Mouse (Mus musculus): ENCODE results near the gene Vegfa. TPM values are rescaled to one million over a fixed set of nuclear protein-coding genes. Genes with fewer than 3 reads are reported as not detected.

Gene Vegfa
- polyA plus RNA-seq, 1 experiment from 2014 or later = 4.7 TPM

DNA sequence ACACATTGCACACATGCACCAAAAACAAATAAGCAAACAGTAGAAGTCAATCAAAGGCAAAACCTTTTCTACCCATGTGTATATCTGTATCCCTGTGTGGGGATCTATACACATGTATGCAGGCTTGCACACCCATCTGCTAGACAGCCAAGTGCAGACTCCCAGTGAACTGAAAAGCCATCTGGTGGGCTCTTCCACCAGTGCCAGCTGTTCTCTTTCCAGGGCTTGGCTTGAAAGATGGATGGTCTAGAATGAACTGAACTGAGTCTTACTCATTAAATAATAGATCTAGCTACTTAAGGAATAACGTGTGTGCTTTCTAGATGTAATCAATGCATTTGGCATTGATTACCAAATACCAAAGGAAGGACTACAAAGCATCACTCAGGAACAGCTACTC is 50.3 kb downstream of the Vegfa start:
- WGBS = 83% methylated on average over 1 of the region's 1 CpGs
- no peak overlapping the region for H3K27ac ChIP-seq (ENCODE audit: low read length)
- no peaks in the 10 kb centered on the region for H3K27me3 ChIP-seq (ENCODE audit: control insufficient read depth, insufficient read depth, low read depth, low read length)
- no peak overlapping the region for H3K4me2 ChIP-seq (ENCODE audit: low read length)
- no peaks in the 10 kb centered on the region for H3K9me3 ChIP-seq (replicated peaks; ENCODE audit: control insufficient read depth, low read length, poor library complexity, severe bottlenecking)
- no peak for ATAC-seq
- H3K9ac ChIP-seq (ENCODE audit: low read depth, low read length) = no peak overlapping the region
- H3K36me3 ChIP-seq (ENCODE audit: control insufficient read depth, insufficient read depth, low read length) = no peaks in the 10 kb centered on the region
- H3K4me1 ChIP-seq (ENCODE audit: control insufficient read depth, insufficient read depth, low read length) = no peaks in the 10 kb centered on the region
- H3K4me3 ChIP-seq (ENCODE audit: low read depth, low read length) = no peak overlapping the region

- ATAC-seq = no peak
- H3K27me3 ChIP-seq (ENCODE audit: control insufficient read depth, insufficient read depth, low read depth, low read length) = no peaks in the 10 kb centered on the region
- H3K4me3 ChIP-seq (ENCODE audit: low read depth, low read length) = no peak overlapping the region
- H3K36me3 ChIP-seq (ENCODE audit: control insufficient read depth, insufficient read depth, low read length) = no peaks in the 10 kb centered on the region
- 83% methylated on average over 10 of the region's 10 CpGs for WGBS
- no peaks in the 10 kb centered on the region for H3K4me1 ChIP-seq (ENCODE audit: control insufficient read depth, insufficient read depth, low read length)
- no peaks in the 10 kb centered on the region for H3K9me3 ChIP-seq (replicated peaks; ENCODE audit: control insufficient read depth, low read length, poor library complexity, severe bottlenecking)
- H3K9ac ChIP-seq (ENCODE audit: low read depth, low read length) = no peak overlapping the region
- H3K27ac ChIP-seq (ENCODE audit: low read length) = no peak overlapping the region
- no peak overlapping the region for H3K4me2 ChIP-seq (ENCODE audit: low read length)
These were observed 53.0 kb downstream of the Vegfa start for GRCm38 (mm10) chr17:45979025-45979805.

- no peak overlapping the region for H3K9ac ChIP-seq (ENCODE audit: low read depth, low read length)
- no peak overlapping the region for H3K4me3 ChIP-seq (ENCODE audit: low read depth, low read length)
- no peak overlapping the region for H3K27ac ChIP-seq (ENCODE audit: low read length)
- ATAC-seq = no peak
- no peaks in the 10 kb centered on the region for H3K36me3 ChIP-seq (ENCODE audit: control insufficient read depth, insufficient read depth, low read length)
- WGBS = 87% methylated on average over 7 of the region's 7 CpGs
- no peaks in the 10 kb centered on the region for H3K27me3 ChIP-seq (ENCODE audit: control insufficient read depth, insufficient read depth, low read depth, low read length)
- no peaks in the 10 kb centered on the region for H3K9me3 ChIP-seq (replicated peaks; ENCODE audit: control insufficient read depth, low read length, poor library complexity, severe bottlenecking)
- H3K4me2 ChIP-seq (ENCODE audit: low read length) = no peak overlapping the region
- no peaks in the 10 kb centered on the region for H3K4me1 ChIP-seq (ENCODE audit: control insufficient read depth, insufficient read depth, low read length)
These were observed 57.7 kb downstream of the Vegfa start for GRCm38 (mm10) chr17:45974461-45974860.

DNA sequence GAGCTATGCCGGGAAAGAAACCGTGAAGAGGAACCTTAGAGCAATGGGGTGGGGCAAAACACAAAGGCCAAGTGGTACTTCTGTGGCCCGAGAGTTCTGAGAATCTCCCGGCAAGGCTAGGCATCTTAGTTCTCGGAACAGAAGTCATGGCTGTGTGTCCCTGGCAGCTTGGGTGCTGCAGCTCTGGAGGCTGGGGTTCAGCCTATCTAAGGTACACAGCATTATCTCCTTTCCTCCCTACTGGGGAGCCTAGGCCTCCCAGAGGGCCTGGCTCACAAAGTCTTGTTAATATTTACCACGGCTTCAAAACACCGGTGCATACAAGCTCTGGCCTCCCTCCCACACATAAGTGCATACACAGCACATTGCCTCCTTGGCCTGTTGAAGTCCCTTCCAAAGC is 59.0 kb downstream of the Vegfa start:
- H3K36me3 ChIP-seq (ENCODE audit: control insufficient read depth, insufficient read depth, low read length) = no peaks in the 10 kb centered on the region
- no peak for ATAC-seq
- no peak overlapping the region for H3K4me3 ChIP-seq (ENCODE audit: low read depth, low read length)
- no peaks in the 10 kb centered on the region for H3K27me3 ChIP-seq (ENCODE audit: control insufficient read depth, insufficient read depth, low read depth, low read length)
- no peaks in the 10 kb centered on the region for H3K4me1 ChIP-seq (ENCODE audit: control insufficient read depth, insufficient read depth, low read length)
- H3K27ac ChIP-seq (ENCODE audit: low read length) = no peak overlapping the region
- no peak overlapping the region for H3K4me2 ChIP-seq (ENCODE audit: low read length)
- H3K9ac ChIP-seq (ENCODE audit: low read depth, low read length) = no peak overlapping the region
- 90% methylated on average over 7 of the region's 7 CpGs for WGBS
- H3K9me3 ChIP-seq (replicated peaks; ENCODE audit: control insufficient read depth, low read length, poor library complexity, severe bottlenecking) = no peaks in the 10 kb centered on the region

DNA sequence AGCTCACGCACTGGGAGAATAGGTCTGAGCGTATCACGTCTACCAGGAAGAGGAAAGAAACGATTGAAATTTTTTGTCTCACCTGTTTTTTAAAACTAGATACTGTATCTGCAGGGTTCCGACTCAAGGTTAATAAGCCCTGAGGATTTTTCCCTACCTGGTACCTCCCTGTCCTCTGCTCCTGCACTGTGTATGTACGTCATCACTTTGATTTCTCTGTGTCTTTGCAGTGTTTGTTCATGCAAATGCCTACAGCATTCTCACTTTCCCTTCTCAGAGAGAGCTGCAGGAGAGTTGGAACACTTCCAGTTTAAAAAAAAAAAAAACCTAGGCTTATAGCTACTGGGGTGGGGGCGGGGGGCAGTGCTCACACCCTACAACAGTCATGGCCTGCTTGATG is 59.8 kb downstream of the Vegfa start:
- no peaks in the 10 kb centered on the region for H3K27me3 ChIP-seq (ENCODE audit: control insufficient read depth, insufficient read depth, low read depth, low read length)
- WGBS = 82% methylated on average over 7 of the region's 7 CpGs
- no peak overlapping the region for H3K9ac ChIP-seq (ENCODE audit: low read depth, low read length)
- no peaks in the 10 kb centered on the region for H3K36me3 ChIP-seq (ENCODE audit: control insufficient read depth, insufficient read depth, low read length)
- no peak overlapping the region for H3K27ac ChIP-seq (ENCODE audit: low read length)
- no peaks in the 10 kb centered on the region for H3K9me3 ChIP-seq (replicated peaks; ENCODE audit: control insufficient read depth, low read length, poor library complexity, severe bottlenecking)
- no peak overlapping the region for H3K4me3 ChIP-seq (ENCODE audit: low read depth, low read length)
- no peaks in the 10 kb centered on the region for H3K4me1 ChIP-seq (ENCODE audit: control insufficient read depth, insufficient read depth, low read length)
- no peak for ATAC-seq
- H3K4me2 ChIP-seq (ENCODE audit: low read length) = no peak overlapping the region

- H3K9me3 ChIP-seq (replicated peaks; ENCODE audit: control insufficient read depth, low read length, poor library complexity, severe bottlenecking) = no peaks in the 10 kb centered on the region
- no peaks in the 10 kb centered on the region for H3K36me3 ChIP-seq (ENCODE audit: control insufficient read depth, insufficient read depth, low read length)
- WGBS = 86% methylated on average over 6 of the region's 6 CpGs
- no peak overlapping the region for H3K27ac ChIP-seq (ENCODE audit: low read length)
- no peaks in the 10 kb centered on the region for H3K4me1 ChIP-seq (ENCODE audit: control insufficient read depth, insufficient read depth, low read length)
- H3K4me3 ChIP-seq (ENCODE audit: low read depth, low read length) = no peak overlapping the region
- no peaks in the 10 kb centered on the region for H3K27me3 ChIP-seq (ENCODE audit: control insufficient read depth, insufficient read depth, low read depth, low read length)
- no peak overlapping the region for H3K9ac ChIP-seq (ENCODE audit: low read depth, low read length)
- ATAC-seq = no peak
- H3K4me2 ChIP-seq (ENCODE audit: low read length) = no peak overlapping the region
These were observed 60.4 kb downstream of the Vegfa start for GRCm38 (mm10) chr17:45971800-45972199.

GRCm38 (mm10) chr17:45970741-45971550 is 61.2 kb downstream of the Vegfa start:
- no peak overlapping the region for H3K4me3 ChIP-seq (ENCODE audit: low read depth, low read length)
- H3K36me3 ChIP-seq (ENCODE audit: control insufficient read depth, insufficient read depth, low read length) = no peaks in the 10 kb centered on the region
- H3K4me2 ChIP-seq (ENCODE audit: low read length) = no peak overlapping the region
- 77% methylated on average over 17 of the region's 17 CpGs for WGBS
- no peaks in the 10 kb centered on the region for H3K4me1 ChIP-seq (ENCODE audit: control insufficient read depth, insufficient read depth, low read length)
- H3K27ac ChIP-seq (ENCODE audit: low read length) = no peak overlapping the region
- H3K9me3 ChIP-seq (replicated peaks; ENCODE audit: control insufficient read depth, low read length, poor library complexity, severe bottlenecking) = no peaks in the 10 kb centered on the region
- H3K27me3 ChIP-seq (ENCODE audit: control insufficient read depth, insufficient read depth, low read depth, low read length) = no peaks in the 10 kb centered on the region
- ATAC-seq = no peak
- no peak overlapping the region for H3K9ac ChIP-seq (ENCODE audit: low read depth, low read length)

DNA sequence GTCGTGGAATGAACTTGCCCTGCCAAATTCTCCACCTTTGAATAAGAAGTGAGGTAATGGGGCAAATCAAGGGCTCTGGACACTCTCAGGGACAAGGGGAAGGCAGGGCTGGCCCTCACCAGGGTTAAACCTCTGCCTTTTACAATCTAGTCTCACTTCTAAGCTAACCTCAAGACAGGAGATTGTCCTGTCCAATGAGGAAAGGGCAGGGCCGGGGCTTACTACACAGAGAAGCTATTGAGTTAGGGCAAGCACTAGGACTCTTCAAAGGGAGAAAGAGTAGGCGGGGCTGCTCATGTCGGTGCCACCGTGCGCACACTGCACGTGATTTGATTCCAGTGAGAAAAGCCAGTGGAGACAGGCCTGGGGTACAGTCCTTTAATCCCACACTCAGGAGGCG is 62.6 kb downstream of the Vegfa start:
- Histone ChIP-seq H3K4me3 (ENCODE audit: low read depth, low read length) (no peak overlapping the region), H3K9me3 (replicated peaks; ENCODE audit: control insufficient read depth, low read length, poor library complexity, severe bottlenecking) (no peaks in the 10 kb centered on the region), H3K9ac (ENCODE audit: low read depth, low read length) (no peak overlapping the region), H3K36me3 (ENCODE audit: control insufficient read depth, insufficient read depth, low read length) (no peaks in the 10 kb centered on the region), H3K4me2 (ENCODE audit: low read length) (no peak overlapping the region), H3K27me3 (ENCODE audit: control insufficient read depth, insufficient read depth, low read depth, low read length) (no peaks in the 10 kb centered on the region), H3K4me1 (ENCODE audit: control insufficient read depth, insufficient read depth, low read length) (no peaks in the 10 kb centered on the region), H3K27ac (ENCODE audit: low read length) (no peak overlapping the region)
- ATAC-seq = no peak
- 43% methylated on average over 8 of the region's 8 CpGs for WGBS

DNA sequence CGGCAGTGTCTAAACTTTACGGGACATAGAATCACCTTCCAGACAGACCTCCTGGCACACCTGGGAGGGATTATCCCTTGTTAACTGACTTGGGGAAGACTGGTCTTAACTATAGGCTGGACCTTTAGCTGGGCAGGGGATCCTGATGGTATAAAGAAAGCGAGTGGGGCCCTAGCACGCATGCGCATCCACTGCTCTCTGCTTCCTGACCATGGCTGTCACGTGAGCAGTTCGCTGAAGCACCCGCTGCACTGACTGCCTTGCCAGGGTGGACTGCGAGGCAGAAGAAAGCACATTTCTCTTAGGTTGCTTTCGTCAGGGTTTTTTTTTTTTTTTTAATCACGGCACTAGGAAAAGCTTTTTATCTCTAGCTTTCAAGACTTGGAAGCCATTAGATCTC is 63.8 kb downstream of the Vegfa start:
- ATAC-seq = no peak
- WGBS = 84% methylated on average over 11 of the region's 11 CpGs
- H3K36me3 ChIP-seq (ENCODE audit: control insufficient read depth, insufficient read depth, low read length) = no peaks in the 10 kb centered on the region

More for the DNA sequence above, 63.8 kb downstream of the Vegfa start:
- no peaks in the 10 kb centered on the region for H3K4me1 ChIP-seq (ENCODE audit: control insufficient read depth, insufficient read depth, low read length)
- no peak overlapping the region for H3K4me2 ChIP-seq (ENCODE audit: low read length)
- no peaks in the 10 kb centered on the region for H3K27me3 ChIP-seq (ENCODE audit: control insufficient read depth, insufficient read depth, low read depth, low read length)
- no peak overlapping the region for H3K9ac ChIP-seq (ENCODE audit: low read depth, low read length)
- no peak overlapping the region for H3K27ac ChIP-seq (ENCODE audit: low read length)
- H3K4me3 ChIP-seq (ENCODE audit: low read depth, low read length) = no peak overlapping the region
- H3K9me3 ChIP-seq (replicated peaks; ENCODE audit: control insufficient read depth, low read length, poor library complexity, severe bottlenecking) = no peaks in the 10 kb centered on the region
